Mouse (Mus musculus): ENCODE measurements at regions not wholly inside any gene's neighbourhood (a gene's known extent, or its start where the extent isn't known, plus 50 kb on each side); places are given as distances from the start of the nearest gene placed in this dataset.

DNA sequence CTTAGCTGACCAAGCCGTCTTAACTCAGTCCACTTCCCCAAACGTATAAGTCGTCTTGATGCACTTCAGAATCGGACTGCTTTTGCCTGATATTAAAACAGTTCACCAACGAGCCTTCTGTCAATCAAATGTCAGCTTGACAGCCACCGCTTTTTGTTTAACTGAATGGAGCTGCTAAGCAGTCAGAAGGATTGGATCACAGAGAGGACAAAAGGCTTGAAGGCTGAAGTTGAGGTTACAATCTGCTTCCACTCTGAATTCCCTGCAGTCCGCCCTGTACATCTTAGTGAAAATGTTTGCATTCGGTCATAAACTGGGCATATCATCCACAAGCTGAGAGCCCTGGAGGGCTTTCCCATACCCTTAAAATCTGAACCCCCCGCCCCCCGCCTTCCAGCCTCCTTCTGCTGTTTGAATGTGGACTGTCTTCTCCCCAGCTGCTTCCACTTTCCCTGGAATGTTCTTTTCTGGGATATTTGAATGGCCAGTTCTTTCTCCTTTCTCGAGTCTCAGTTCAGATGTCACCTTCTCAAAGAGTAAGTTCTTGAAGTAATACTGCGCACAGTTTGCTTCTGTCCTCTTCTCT lies 217.0 kb downstream of the Hs3st3b1 start:
- H3K9ac ChIP-seq (ENCODE audit: low read depth, low read length, severe bottlenecking) = no peak overlapping the region
- no peak for TF ChIP-seq POLR2A (IDR thresholded peaks at IDR 0.05; ENCODE audit: borderline replicate concordance, extremely low read depth, insufficient read depth, insufficient read length)
- no peak overlapping the region for H3K4me2 ChIP-seq (replicated peaks; ENCODE audit: low read depth, low read length, severe bottlenecking)
- H3K4me1 ChIP-seq (ENCODE audit: control insufficient read depth, insufficient read depth, low read length) = peaks cover 3% of the 10 kb centered on the region; the same call in 1 of the 2 replicates
- H3K27ac ChIP-seq (replicated peaks; ENCODE audit: low read depth, low read length) = no peak overlapping the region
- DNase-seq (ENCODE audit: low spot score) = no peak
- no peaks in the 10 kb centered on the region for H3K36me3 ChIP-seq (ENCODE audit: control insufficient read depth, insufficient read depth, low read length)
- H3K4me3 ChIP-seq (replicated peaks; ENCODE audit: low read length) = no peak overlapping the region
- H3K9me3 ChIP-seq (ENCODE audit: control insufficient read depth, low read length) = no peaks in the 10 kb centered on the region
- H3K27me3 ChIP-seq (ENCODE audit: control insufficient read depth, insufficient read depth, low read length) = no peaks in the 10 kb centered on the region
- ATAC-seq (ENCODE audit: low FRiP score, low read depth) = no peak
- WGBS = 67% methylated on average over 12 of the region's 12 CpGs

GRCm38 (mm10) chr11:63706057-63706456 lies 216.0 kb downstream of the Hs3st3b1 start:
- Histone ChIP-seq H3K4me2 (replicated peaks; ENCODE audit: low read depth, low read length, severe bottlenecking) (no peak overlapping the region), H3K27ac (replicated peaks; ENCODE audit: low read depth, low read length) (no peak overlapping the region), H3K36me3 (ENCODE audit: control insufficient read depth, insufficient read depth, low read length) (no peaks in the 10 kb centered on the region), H3K9ac (ENCODE audit: low read depth, low read length, severe bottlenecking) (no peak overlapping the region), H3K9me3 (ENCODE audit: control insufficient read depth, low read length) (no peaks in the 10 kb centered on the region), H3K4me3 (replicated peaks; ENCODE audit: low read length) (no peak overlapping the region), H3K4me1 (ENCODE audit: control insufficient read depth, insufficient read depth, low read length) (peaks cover 3% of the 10 kb centered on the region; the same call in 1 of the 2 replicates), H3K27me3 (ENCODE audit: control insufficient read depth, insufficient read depth, low read length) (no peaks in the 10 kb centered on the region)
- DNase-seq (ENCODE audit: low spot score) = no peak
- WGBS = 71% methylated on average over 8 of the region's 8 CpGs
- ATAC-seq (ENCODE audit: low FRiP score, low read depth) = no peak
- TF ChIP-seq POLR2A (IDR thresholded peaks at IDR 0.05; ENCODE audit: borderline replicate concordance, extremely low read depth, insufficient read depth, insufficient read length) = no peak

GRCm38 (mm10) chr11:63707093-63707492 lies 215.0 kb downstream of the Hs3st3b1 start:
- H3K27me3 ChIP-seq (ENCODE audit: control insufficient read depth, insufficient read depth, low read length) = no peaks in the 10 kb centered on the region
- H3K4me3 ChIP-seq (replicated peaks; ENCODE audit: low read length) = no peak overlapping the region
- no peak overlapping the region for H3K4me2 ChIP-seq (replicated peaks; ENCODE audit: low read depth, low read length, severe bottlenecking)
- no peak overlapping the region for H3K27ac ChIP-seq (replicated peaks; ENCODE audit: low read depth, low read length)
- no peak for TF ChIP-seq POLR2A (IDR thresholded peaks at IDR 0.05; ENCODE audit: borderline replicate concordance, extremely low read depth, insufficient read depth, insufficient read length)
- H3K9ac ChIP-seq (ENCODE audit: low read depth, low read length, severe bottlenecking) = no peak overlapping the region
- H3K4me1 ChIP-seq (ENCODE audit: control insufficient read depth, insufficient read depth, low read length) = peaks cover 6% of the 10 kb centered on the region
- DNase-seq (ENCODE audit: low spot score) (no peak), ATAC-seq (ENCODE audit: low FRiP score, low read depth) (no peak)
- H3K9me3 ChIP-seq (ENCODE audit: control insufficient read depth, low read length) = no peaks in the 10 kb centered on the region
- WGBS = 48% methylated on average over 5 of the region's 5 CpGs
- H3K36me3 ChIP-seq (ENCODE audit: control insufficient read depth, insufficient read depth, low read length) = no peaks in the 10 kb centered on the region

DNA sequence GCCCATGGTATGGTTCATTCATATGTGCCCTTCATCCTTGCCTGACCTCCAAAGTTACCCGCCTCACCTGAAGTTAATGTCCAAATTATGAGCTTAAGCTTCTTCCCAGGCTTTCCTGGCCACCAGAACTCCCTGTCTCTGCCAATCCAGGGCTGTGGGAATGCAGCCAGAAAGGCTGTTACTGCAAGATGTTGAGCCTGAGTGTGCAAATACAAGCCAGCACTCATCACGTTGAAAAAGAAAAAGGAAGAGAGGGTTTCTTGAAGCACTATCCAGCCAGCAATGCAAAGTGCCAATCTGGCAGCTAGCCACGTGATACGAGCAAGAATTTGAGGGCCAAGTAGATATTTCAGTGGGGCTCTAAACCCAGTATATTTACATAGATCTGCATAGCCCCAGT lies 213.7 kb downstream of the Hs3st3b1 start:
- no peak for DNase-seq (ENCODE audit: low spot score)
- ATAC-seq (ENCODE audit: low FRiP score, low read depth) = no peak
- 48% methylated on average over 4 of the region's 4 CpGs for WGBS

GRCm38 (mm10) chr11:63712053-63712864 lies 209.8 kb downstream of the Hs3st3b1 start:
- H3K27ac ChIP-seq (replicated peaks; ENCODE audit: low read depth, low read length) = no peak overlapping the region
- H3K4me3 ChIP-seq (replicated peaks; ENCODE audit: low read length) = no peak overlapping the region
- 46% methylated on average over 15 of the region's 15 CpGs for WGBS
- no peak for ATAC-seq (ENCODE audit: low FRiP score, low read depth)
- TF ChIP-seq POLR2A (IDR thresholded peaks at IDR 0.05; ENCODE audit: borderline replicate concordance, extremely low read depth, insufficient read depth, insufficient read length) = no peak
- DNase-seq (ENCODE audit: low spot score) = peak; percentile 18
- peaks cover 6% of the 10 kb centered on the region for H3K4me1 ChIP-seq (ENCODE audit: control insufficient read depth, insufficient read depth, low read length)
- no peaks in the 10 kb centered on the region for H3K9me3 ChIP-seq (ENCODE audit: control insufficient read depth, low read length)
- no peak overlapping the region for H3K9ac ChIP-seq (ENCODE audit: low read depth, low read length, severe bottlenecking)
- no peaks in the 10 kb centered on the region for H3K27me3 ChIP-seq (ENCODE audit: control insufficient read depth, insufficient read depth, low read length)
- H3K36me3 ChIP-seq (ENCODE audit: control insufficient read depth, insufficient read depth, low read length) = no peaks in the 10 kb centered on the region
- peak overlapping the region; percentile 8; the same call in 1 of the 2 replicates for H3K4me2 ChIP-seq (replicated peaks; ENCODE audit: low read depth, low read length, severe bottlenecking)

More for the DNA sequence above, 213.7 kb downstream of the Hs3st3b1 start:
- Histone ChIP-seq H3K4me3 (replicated peaks; ENCODE audit: low read length) (no peak overlapping the region), H3K36me3 (ENCODE audit: control insufficient read depth, insufficient read depth, low read length) (no peaks in the 10 kb centered on the region), H3K4me2 (replicated peaks; ENCODE audit: low read depth, low read length, severe bottlenecking) (no peak overlapping the region), H3K9me3 (ENCODE audit: control insufficient read depth, low read length) (no peaks in the 10 kb centered on the region), H3K4me1 (ENCODE audit: control insufficient read depth, insufficient read depth, low read length) (peaks cover 6% of the 10 kb centered on the region), H3K9ac (ENCODE audit: low read depth, low read length, severe bottlenecking) (no peak overlapping the region), H3K27me3 (ENCODE audit: control insufficient read depth, insufficient read depth, low read length) (no peaks in the 10 kb centered on the region), H3K27ac (replicated peaks; ENCODE audit: low read depth, low read length) (no peak overlapping the region)
- TF ChIP-seq POLR2A (IDR thresholded peaks at IDR 0.05; ENCODE audit: borderline replicate concordance, extremely low read depth, insufficient read depth, insufficient read length) = no peak

All from limb, embryonic 14.5 days (tissue).